Mouse (Mus musculus) testis, adult 2 months (tissue): ENCODE measurements around the gene Trim15.

Source experiments
- CTCF ChIP-seq: fragments of 200-500 bp; IDR thresholded peaks from 2 replicates; pipeline ENCODE4 v1.5.1; 2012; ENCODE audit warnings: low read depth, mild to moderate bottlenecking, inconsistent platforms, low read length, moderate library complexity; ENCODE audit not compliant: control insufficient read depth, insufficient read depth, insufficient replicate concordance
- POLR2A ChIP-seq: fragments of 200-500 bp; IDR thresholded peaks from 2 replicates; pipeline ENCODE4 v1.6.1; 2012; ENCODE audit warnings: low read depth, mild to moderate bottlenecking, inconsistent platforms, low read length, moderate library complexity; ENCODE audit not compliant: control insufficient read depth

GRCm38 (mm10) chr17:36840961-36841445 lies 26.0 kb downstream of the Trim15 start:
- TF ChIP-seq POLR2A (no peak), CTCF (no peak)
